Mouse (Mus musculus): ENCODE results near the gene Clint1. TPM values are rescaled to one million over a fixed set of nuclear protein-coding genes. Genes with fewer than 3 reads are reported as not detected.
A peak's percentile ranks its signal among the peaks of the same experiment; 100 is the strongest.

Gene Clint1
- total RNA-seq, 1 experiment from 2014 or later: 83.5 TPM

- DNase-seq: no peak
Observed at GRCm38 (mm10) chr11:45883270-45883931, 31.6 kb downstream of the Clint1 start.

- DNase-seq: no peak
Observed at GRCm38 (mm10) chr11:45884029-45884428, 32.2 kb downstream of the Clint1 start.

DNA sequence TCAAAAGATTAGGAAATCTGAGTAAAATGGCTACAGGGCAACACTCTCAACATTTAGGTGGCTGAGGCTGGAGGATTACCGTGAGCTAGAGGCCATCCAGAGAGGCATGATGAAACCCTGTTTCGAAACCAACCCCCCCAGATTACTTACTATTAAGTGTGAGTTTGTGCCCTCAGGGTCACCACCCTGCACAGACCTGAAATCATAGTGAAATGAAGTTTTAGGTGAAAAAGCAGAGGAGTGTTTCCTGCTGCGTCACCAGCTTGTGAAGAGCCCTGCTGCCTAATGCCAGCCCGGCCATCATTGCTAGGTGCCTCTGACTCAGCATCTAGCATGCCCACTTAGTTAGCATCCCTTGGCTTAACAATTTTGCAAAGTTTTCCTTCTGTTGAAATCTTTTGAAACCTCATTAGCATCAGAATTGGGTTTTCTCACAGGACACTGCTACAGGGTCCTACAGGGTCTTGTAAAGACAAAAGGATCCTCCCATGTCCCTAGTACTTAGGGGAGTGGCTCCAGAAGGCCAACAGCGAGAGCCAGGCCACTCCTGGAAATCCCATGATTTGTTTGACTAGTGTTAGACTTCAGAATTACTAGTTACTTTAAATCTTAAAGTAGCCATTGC lies 33.9 kb downstream of the Clint1 start:
- no peak for DNase-seq

GRCm38 (mm10) chr11:45886596-45886995 lies 34.7 kb downstream of the Clint1 start:
- no peak for DNase-seq

GRCm38 (mm10) chr11:45888471-45889030 lies 36.7 kb downstream of the Clint1 start:
- DNase-seq: no peak

DNA sequence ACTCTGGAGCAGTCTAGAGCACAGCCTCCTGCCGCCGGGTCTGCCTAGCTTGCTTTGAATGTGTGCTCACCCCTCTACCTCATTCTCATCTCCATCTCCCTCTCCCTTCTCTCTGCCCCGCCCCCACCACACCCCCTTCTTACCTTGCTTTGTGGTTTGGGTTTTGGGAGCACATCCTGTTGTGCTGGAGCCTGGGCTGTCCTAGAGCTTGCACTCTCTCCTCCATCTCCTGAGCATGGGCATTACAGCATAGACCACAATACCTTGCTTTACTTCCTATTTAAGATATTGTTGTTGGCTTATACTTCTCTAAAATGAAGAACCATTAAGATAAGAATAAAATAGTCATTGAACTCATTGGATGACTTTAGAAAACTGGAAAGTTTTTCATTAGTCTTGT lies 38.1 kb downstream of the Clint1 start:
- no peak for DNase-seq

- no peak for DNase-seq
Observed at GRCm38 (mm10) chr11:45890423-45890822, 38.6 kb downstream of the Clint1 start.

DNA sequence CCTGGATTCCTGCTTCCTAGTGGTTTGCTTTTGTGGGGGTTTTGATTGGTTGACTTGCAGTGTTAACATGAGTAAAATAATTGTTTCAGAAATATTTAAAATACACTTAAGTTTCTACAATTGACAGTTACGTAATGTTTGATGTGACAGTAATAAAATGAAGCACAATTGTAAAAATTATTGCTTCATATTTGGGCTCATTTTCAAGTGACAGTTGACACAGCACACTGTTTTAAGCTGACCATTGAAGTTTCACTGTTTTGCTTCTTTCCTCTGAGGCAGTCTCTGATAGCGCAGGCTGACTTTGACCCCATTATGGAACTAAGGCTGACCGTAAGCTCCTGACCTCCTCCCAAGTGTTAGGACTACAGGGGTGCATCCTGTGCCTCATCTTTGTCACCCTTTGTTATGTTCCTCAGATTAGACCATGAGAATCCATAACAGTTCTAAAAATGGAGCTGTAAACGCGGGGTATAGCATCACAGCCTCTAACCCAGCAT lies 41.1 kb downstream of the Clint1 start:
- no peak for DNase-seq

GRCm38 (mm10) chr11:45897392-45897791 lies 45.5 kb downstream of the Clint1 start:
- no peak for DNase-seq

DNA sequence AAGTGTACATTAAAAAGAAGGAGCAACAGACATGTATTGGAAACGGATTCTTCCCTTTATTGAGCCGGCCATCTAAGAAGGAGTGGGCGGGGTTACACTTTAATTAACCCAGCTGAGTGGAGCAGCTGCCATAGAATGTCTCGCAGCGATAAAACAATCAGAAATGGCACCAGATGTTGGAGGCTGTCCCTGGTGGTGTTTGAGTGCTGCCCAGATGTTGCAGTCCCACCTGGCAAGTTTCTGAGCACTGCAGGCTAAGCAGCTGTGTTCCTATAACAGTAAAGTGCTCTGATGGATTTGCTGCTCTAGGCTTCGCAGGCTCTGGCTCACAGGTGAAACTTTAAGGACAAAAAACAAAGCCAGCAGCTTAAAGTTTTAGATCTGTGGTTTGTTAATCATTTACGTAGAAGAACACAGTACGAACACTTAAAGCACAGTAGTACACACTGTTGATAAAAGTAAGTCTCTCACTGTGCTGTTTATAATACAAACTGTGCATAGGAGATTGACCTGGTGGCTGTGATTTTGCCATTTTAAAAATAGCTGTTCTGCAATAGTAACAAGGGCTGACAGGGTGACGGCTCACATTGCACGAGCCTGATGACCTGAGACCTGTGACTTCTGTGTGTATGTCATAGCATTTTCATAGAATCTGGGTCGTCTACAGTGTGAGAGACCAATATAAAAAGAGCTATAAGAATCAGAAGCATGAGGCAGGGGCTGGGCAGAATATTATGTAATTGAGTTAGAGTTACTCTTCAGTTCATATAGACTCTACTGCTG lies 48.6 kb downstream of the Clint1 start:
- no peak for DNase-seq

GRCm38 (mm10) chr11:45906109-45906786 lies 54.4 kb downstream of the Clint1 start:
- no peak for DNase-seq

- no peak for DNase-seq
Observed at GRCm38 (mm10) chr11:45907301-45907700, 55.5 kb downstream of the Clint1 start.

GRCm38 (mm10) chr11:45908070-45908469 lies 56.2 kb downstream of the Clint1 start:
- no peak for DNase-seq

- DNase-seq: no peak
Observed at GRCm38 (mm10) chr11:45908894-45909293, 57.0 kb downstream of the Clint1 start.

- DNase-seq: no peak
Observed at GRCm38 (mm10) chr11:45910701-45911100, 58.9 kb downstream of the Clint1 start.

DNA sequence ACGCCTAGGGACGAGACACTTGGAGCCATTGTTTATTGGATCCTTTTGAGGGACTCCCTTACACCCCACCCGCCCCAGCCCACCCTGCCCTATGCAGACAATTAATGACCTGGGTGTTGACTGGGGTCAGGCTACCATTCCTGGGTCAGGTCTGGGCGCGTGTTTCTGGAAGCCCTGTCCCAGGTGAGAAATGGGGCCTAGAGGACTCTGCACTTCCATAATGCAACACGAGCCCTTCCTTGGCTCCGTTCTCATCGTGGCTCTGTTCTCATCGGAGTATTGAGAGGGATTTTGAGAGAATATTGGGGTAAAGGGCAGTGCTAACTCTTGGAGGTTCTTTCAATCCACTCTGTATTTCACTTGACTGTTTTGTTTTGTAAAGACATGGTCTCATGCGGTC lies 64.3 kb downstream of the Clint1 start:
- DNase-seq: no peak

DNA sequence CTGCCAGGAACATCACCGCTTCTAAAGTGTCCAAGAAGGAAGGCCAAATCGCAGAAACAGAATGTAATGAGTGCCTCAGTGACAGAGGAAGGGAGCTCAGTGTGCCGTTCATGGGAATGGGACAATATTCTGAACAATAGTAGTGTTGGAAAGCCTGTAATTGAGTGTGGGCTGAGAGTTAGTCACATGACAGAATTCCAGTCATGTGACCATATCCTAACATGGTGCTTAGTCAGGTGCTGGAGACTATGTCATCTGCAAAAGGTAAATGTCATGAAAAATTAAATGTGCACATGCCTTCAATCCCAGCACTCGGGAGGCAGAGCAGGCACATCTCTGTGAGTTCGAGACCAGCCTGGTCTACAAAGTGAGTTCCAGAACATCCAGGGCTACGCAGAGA lies 66.2 kb downstream of the Clint1 start:
- DNase-seq: no peak

DNA sequence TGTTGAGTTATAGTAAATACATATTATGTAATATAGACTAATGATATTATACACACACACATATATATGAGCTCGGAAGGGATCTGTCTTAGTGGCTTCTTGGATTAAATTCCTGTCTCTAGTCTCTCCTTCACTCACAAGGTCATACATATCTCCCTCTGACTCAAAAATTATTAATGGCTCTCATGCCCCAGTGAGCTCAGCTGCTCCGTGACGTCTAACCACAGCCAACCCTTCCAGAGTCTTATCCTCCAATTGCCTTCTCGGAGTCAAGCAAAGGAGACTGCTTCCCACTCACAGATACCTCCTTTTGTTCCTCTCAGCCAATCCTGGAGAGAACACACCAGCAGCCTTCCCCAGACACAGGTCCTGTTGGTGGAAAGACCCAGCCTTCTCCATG lies 67.0 kb downstream of the Clint1 start:
- peak; percentile 41 for DNase-seq

- no peak for DNase-seq
Observed at GRCm38 (mm10) chr11:45921026-45921425, 69.2 kb downstream of the Clint1 start.

GRCm38 (mm10) chr11:45921480-45921898 lies 69.6 kb downstream of the Clint1 start:
- DNase-seq: no peak

DNA sequence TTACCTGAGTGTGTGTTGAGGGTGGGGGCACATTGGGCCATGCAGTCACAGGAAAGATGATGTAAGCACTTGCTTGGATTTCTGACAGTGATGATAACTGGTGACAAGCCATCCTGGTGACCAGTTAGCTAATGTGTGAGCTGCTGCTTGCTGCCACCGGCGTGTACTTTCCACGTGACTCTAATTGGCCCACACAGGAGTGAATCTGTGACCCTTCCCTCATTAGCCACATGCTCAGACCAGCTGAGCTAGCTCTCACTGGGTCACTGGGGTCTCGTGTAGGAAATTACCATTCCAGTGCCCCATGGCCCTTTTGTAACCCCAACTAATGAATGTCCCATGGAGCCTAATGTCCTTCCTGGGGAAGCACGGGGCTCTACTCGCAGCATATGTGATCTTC lies 73.6 kb downstream of the Clint1 start:
- DNase-seq: no peak

DNA sequence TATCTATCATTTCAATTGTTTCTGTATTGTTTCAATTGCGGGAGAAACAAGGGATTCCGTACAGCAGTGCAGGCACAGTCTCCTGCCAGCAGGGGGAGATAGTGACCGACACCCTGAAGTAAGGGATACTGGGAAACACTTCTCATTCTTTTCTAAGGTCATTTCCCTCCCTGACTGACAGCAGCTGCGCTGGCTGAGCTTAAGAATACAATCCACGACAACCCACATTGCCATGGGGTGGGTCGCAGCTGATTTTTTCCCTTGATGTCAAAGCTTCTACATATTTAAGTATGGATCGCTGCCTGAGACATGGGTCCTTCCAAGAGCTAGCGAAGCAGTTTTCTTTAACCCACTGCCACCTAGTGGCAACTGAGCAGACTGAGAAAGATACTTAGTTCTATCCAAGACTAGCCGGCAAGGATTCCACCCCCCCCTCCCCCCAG lies 74.8 kb downstream of the Clint1 start:
- DNase-seq: peak; percentile 67

Data from adrenal gland, postnatal 25 days (tissue).